Mouse (Mus musculus): Measurements from ENCODE around the gene Gas2.

DNA sequence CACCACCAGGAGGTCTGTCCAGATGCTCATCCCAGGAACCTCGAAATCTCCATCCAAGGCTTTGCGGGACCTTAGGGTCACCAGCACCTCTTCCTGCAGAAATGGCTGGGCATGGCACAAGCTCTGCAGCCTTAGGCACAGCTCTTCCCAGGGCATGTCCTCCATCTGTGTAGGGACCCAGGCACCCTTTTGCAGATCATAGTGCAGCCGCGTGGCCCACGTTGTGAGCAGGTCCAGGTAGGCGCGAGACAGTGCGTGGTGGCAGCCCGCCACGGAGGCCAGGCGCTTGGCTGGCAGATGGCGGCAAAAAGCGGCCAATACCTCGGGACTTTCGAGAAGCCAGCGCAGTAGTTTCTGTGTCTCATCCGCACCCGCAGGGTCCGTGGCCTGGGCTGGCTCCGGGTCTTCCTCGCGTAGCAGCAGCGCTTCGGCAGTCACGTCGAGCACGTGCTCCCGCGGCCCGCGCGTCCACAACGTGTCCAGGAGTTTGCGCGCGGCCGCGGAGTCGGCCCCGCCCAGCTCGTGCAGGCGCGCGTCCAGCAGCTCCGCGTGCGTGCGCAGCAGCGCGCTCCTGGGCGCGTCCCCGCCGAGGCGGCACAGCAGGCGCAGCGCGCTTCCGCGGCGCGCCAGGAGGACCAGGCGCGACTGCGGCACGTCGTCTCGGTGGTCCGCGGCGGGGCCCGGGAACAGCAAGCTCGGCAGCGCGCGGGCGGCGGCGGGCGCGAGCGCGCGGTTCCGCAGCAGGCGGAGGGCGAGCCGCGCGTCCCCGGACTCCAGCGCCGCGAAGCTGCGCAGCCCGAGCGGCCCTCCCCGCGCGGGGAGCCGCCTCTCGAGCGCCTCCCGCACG lies at the start of gene Gas2:
- TF ChIP-seq POLR2AphosphoS5 (IDR thresholded peaks at IDR 0.05; ENCODE audit: insufficient replicate concordance, low read depth, low read length) (no peak), CTCF (IDR thresholded peaks at IDR 0.05; ENCODE audit: low read depth, low read length) (no peak), GATA2 (IDR thresholded peaks at IDR 0.05; ENCODE audit: borderline replicate concordance, low read depth, low read length) (no peak), GATA1 (IDR thresholded peaks at IDR 0.05; ENCODE audit: borderline replicate concordance, low read length) (no peak)
